Mouse (Mus musculus) kidney, adult 2 months (tissue): ENCODE measurements around the gene Fcf1.

Experiments
- CTCF ChIP-seq: fragments of 200-500 bp; conservative IDR thresholded peaks from 2 replicates; pipeline ENCODE4 v1.5.1; 2011; ENCODE audit warnings: low read depth, mild to moderate bottlenecking, control low read depth, low read length, moderate library complexity, mixed read lengths; ENCODE audit not compliant: insufficient read depth, insufficient read length
- POLR2A ChIP-seq: fragments of 200-500 bp; IDR thresholded peaks from one replicate; pipeline ENCODE4 v1.6.1; 2011; ENCODE audit warnings: low read depth, low read length, control low read depth

DNA sequence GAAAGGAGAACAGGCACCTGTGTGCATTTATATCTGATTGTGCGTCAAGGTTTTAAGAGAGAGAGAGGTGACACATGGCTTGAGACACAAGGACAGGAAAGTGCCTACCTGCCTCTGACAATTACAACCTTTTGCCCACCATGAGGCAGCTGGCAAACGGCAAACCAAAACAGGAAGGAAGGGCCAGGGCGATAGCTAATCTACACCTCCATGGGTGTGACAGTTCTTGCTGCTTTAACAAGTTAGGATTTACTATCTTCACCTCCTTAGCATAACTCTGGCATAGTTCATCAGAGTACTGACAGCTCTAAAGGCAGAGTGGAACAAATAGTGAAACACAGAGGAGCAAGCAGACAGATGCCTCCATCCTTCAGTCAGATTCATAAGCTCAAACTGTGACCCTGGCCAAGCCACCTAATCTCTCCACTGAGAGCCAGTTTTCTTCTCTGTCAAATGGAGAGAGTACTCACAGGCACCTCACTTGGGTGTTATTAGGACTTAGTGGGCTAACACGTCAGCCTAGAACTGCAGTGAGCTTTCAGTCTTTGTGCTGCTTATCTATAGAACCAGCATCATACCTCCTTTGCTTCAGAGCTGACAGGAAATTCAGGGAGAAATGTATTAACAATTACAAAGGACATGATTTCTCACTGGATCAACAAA lies 26.4 kb upstream of the Fcf1 start:
- TF ChIP-seq POLR2A (no peak), CTCF (no peak)
